Mouse (Mus musculus): ENCODE data around the gene Dnah8.
A peak's percentile ranks its signal among the peaks of the same experiment; 100 is the strongest.
"Not testable (repeated sequence)": the region's sequence is repeated elsewhere in the genome, so short reads cannot be mapped to it uniquely, and the experiment has no call there.

Gene Dnah8

GRCm38 (mm10) chr17:30624132-30624531, at the start of gene Dnah8:
Gene Dnah8, plus strand, starts transcription at chr17:30624354.
- not testable (repeated sequence) for DNase-seq

- DNase-seq: no peak
Observed at GRCm38 (mm10) chr17:30574783-30575075, 49.4 kb upstream of the Dnah8 start.

GRCm38 (mm10) chr17:30575121-30575904, 48.8 kb upstream of the Dnah8 start:
- DNase-seq: no peak

DNA sequence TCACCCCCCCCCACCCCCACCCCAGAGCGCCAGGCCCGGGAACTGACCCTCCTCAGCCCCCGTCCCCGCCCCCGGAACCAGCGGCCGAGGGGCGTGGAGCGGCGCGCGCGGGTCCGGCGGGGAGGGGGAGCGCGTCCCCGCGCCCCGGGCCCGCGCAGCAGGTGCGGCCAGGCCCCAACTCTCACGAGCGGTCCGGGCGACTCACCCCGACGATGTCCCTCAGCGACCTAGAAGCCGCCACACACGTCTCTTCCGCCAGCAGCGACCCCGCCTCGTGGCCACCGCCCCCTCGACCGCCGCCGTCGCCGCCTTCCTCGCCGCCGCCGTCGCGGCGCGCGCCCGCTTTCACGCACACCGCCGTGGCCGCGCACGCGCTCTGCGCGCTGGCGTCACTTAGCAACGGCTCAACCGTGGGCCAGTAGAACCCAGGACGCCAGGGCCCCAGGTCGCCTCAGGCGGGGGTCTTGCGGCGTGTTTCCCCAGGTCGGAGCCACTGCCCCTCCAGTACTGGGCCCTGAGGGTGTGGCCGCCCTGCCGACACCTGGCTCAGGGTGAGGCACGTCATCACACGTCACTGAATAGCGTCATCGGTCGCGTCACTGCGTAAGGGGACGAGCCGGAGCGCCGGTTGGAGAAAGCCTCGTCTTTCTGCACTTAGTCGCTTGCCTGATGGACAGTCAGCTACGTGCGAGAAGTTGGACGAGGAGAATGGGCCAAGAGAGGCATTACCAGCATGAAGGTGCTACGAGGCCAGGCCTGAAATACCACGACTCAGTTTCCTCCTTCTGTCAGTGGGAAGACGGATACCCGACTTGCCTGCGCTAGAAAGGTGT, 48.0 kb upstream of the Dnah8 start, which contains the start of gene Btbd9:
Gene Btbd9, minus strand, starts transcription at position 548 of the 833 bp plus-strand sequence.
- peak; percentile 95 for DNase-seq

DNA sequence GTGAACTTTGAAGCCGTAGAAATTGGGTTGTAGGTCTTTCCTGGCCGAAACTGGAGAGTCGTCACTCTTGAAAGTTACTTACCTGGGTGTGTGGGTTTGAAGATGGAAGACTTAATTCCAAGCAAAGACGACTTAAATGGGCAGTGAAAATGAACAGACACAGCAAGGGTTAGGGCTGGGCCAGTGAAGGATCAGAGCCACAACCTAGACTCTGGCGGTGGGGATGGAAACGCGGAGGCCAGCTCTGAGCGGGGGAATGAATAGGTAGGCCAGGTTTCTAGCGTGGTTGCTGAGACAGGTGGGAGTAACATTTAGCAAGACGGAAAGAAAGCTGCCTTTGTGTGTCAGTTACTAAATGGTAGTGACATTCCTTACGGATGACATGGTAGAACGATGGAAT, 47.2 kb upstream of the Dnah8 start:
- DNase-seq: no peak

GRCm38 (mm10) chr17:30580781-30581180, 43.4 kb upstream of the Dnah8 start:
- DNase-seq: no peak

DNA sequence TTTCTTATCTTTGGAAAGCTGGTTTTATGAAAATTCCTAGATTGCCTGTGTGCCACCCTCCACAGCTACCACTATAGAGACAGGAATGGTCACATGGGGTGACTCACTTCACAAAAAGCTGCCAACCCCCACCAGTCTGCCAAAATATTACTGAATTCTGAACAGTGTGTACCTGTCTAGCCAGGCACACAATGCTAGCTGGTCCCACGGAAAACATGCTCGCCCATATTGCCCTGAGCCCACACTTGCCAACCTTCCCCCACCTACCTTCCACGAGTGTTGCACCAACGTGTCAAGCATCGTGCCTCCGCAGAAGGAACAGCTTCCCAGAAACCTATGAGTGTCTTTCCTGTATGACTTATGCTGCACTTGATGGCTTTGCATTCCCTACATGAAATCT, 43.0 kb upstream of the Dnah8 start:
- DNase-seq: no peak

DNA sequence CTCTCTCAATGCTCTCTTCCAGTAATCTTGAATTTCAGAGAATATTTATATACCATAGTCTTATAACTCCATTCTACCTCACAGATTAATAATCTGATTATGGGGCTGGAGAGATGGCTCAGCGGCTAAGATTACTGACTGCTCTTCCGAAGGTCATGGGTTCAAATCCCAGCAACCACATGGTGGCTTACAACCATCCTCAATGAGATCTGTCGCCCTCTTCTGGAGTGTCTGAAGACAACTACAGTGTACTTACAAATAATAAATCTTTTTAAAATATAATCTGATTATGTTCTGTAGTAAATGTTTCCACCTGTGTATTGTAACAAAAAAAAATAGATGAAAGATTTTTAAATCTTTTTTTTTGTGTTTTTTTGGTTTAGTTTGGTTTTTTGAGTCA, 41.8 kb upstream of the Dnah8 start:
- DNase-seq: no peak

- no peak for DNase-seq
Observed at GRCm38 (mm10) chr17:30583258-30584001, 40.7 kb upstream of the Dnah8 start.

DNA sequence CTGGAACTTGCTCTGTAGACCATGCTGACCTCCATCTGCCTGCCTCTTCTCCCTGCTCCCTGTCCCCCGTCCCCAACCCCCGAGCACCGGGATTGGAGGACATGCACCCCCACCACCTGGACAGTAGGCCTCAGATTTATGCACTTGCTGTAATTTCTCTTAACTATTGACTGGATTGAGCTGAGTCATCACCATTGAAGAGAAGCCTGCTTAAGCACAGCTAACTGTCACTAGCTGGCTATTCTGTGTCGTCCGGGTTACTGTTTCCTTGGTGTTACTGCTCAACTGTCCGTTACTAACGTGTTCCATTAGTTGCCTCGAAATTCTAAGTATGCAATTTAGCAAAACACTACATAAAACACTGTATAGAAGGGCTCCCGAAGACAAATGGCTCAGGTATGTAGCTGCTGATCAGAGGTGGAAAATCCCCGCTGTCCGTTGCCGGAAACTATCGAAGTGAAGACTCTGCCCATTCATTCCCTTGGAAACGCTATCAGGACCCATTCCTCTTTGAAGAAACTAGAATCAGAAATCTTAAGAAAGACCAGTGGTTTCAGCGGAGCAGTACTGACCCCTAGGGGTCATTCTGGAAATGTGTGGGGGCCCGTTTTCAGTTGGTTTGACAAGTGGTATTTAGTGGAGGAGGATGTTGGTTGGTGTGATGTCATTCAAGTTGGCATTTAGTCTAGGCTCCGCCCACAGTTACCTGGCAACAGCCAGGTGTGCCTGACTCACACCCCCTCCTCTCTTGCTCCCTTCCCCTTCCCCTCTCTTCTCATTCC, 33.5 kb upstream of the Dnah8 start:
- peak; percentile 55 for DNase-seq

- DNase-seq: peak; percentile 14
Observed at GRCm38 (mm10) chr17:30594407-30594806, 29.7 kb upstream of the Dnah8 start.

DNA sequence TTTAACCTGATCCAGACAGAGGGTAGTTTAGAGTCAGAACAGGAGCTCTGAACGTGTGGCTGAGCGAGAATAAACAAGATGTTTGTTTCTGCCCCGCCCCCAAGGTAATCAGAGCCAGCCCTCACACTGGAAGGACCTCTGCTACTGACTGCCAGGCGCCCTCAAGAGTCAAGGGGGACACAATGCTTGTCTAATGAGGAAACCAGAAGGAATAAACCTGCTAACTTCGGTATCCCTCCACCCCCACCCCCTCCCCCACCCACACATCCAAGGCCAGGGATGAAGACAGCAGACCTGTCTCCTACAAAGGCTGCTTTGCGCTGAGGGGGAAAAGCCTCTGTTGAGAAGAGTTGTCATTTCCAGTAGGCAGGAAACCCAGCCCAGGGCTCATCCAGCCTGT, 29.3 kb upstream of the Dnah8 start:
- DNase-seq: no peak

DNA sequence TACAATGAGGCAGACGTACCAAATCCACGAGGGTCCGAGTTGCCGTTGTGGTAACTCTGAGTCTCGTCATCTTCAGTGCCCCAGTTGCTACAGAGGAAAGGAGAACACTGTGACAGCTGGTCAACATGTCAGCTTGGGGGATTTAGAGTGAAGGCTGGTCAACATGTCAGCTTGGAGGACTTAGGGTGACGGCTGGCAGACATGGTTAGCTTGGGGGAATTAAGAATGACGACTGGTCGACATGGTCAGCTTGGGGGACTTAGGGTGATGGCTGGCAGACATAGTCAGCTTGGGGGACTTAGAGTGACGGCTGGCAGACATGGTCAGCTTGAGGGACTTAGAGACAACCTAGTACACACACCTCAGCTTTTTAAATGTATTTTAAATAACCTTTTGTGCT, 26.4 kb upstream of the Dnah8 start:
- no peak for DNase-seq

DNA sequence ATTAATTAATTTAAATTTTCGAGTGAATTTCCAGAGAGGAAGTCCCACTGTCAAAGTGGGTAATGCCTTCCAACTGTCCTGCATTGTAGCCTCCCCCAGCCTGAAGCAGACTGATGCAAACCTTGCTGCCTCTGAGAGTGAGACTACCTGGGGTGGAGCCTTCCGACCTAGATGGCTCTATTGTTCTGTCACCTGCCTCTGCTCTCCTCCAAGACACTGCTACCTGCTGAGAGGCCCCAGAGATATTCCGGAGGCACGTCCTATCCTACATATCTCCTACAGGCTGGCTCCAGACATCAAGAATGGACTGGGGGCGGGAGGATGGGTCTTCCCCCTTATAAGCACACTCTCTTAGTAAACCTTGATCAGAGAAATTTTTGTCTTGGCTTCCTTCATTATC, 25.9 kb upstream of the Dnah8 start:
- DNase-seq: no peak

DNA sequence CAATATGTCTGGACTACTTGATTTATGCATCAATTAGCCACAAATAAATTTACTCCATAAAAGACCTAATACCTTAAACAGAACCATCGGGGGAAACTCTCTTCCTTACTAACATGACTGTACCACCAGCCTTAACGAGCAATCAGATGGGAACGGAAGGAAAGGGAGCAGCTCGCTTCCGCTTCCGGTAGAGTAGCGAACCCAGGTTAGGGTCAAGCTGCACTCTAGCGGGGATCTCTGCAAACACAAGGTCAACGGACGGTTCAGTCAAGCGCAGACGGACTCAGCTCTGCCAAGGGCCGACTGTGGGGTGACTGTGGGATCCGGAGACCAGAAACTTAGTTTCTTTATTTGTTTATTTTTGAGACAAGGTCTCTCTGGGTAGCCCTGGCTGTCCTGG, 22.0 kb upstream of the Dnah8 start:
- DNase-seq: no peak

DNA sequence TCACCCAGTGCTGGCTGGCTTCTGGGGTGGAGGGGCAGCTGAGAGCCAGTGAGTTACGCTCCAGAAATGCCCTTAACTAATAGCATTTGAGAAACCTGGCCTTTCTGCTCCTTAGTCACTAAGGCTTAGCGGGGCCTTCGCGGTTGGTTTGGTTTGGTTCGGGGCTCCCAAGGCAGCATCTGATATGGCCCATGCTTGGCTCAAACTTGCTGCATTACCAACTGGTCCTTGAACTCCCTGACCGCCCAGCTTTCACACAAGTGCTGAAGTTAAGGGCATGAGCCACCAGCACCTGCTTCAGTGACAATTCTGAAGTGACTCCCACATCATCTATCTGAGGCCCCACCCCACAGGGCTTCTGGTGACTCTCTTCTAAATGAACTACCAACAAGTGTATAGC, 19.9 kb upstream of the Dnah8 start:
- no peak for DNase-seq

DNA sequence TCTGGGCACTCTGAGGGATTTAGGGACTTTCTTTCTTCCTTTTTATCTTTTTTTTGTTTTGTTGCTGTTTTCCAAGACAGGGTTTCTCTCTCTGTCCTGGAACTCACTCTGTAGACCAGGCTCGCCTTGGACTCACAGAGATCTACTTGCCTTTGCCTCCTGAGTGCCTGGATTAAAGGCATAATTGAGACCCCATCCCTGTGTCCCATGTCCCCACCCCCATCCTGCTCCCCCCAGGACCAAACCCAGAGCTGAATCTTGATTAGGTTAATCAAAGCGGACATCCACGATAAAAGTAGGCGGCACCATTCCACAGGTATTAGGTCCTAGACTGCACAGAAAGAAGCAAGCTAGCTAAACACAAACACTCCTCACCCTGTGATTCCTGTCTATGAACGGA, 19.2 kb upstream of the Dnah8 start:
- no peak for DNase-seq

- DNase-seq: no peak
Observed at GRCm38 (mm10) chr17:30606206-30606605, 17.9 kb upstream of the Dnah8 start.

DNA sequence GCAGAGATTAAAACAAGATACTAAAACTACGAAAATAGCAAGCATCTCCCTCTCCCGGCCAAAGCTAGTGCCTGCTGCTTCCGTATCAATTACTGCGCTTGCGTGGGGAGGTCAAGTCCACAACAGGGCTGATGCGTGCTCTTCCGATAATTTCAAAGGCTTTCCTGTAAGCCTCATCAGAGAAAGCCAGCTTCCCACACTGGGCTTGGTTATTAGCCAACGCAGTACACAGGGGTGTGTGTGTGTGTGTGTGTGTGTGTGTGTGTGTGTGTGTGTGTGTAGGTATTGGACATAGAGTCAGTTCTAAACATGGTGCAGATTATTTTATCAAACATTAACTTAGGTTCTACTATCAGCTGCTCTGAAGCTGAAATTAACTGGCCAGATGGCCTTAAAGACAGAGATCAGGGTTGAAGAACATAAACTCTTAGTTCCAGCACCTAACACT, 17.5 kb upstream of the Dnah8 start:
- no peak for DNase-seq

GRCm38 (mm10) chr17:30607330-30607729, 16.8 kb upstream of the Dnah8 start:
- no peak for DNase-seq

DNA sequence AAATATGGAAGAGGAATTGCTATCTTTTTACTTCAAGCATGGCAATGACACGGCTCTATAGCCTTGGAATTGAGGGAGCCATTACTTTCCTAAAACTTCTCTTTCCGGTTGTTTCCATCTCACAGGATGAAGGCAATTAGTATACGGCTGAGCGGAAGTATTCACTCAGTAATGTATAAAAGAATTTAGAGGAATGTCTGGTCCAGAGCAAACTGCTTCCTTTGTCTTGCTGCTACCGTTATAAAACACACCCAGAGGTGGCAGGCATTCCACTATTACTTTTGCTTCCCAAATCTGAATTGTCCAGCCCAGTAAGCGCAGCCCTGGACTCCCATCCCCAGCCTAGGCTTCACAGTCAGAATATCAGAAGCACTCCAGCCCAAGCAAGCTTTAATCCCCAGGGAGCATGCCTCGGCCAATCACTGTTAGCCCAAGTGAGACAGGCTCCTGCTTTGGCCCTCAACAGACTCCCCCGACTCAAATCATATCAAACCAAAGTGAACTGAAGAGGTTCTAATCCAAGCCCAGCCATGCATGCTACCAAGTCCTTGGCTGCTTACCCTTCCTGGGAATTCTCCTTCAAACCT, 16.2 kb upstream of the Dnah8 start:
- peak; percentile 26 for DNase-seq

GRCm38 (mm10) chr17:30609305-30609979, 14.7 kb upstream of the Dnah8 start:
- no peak for DNase-seq

Data from embryo, embryonic 11 days (tissue).